Mouse (Mus musculus): ENCODE results near the gene Limch1.

DNA sequence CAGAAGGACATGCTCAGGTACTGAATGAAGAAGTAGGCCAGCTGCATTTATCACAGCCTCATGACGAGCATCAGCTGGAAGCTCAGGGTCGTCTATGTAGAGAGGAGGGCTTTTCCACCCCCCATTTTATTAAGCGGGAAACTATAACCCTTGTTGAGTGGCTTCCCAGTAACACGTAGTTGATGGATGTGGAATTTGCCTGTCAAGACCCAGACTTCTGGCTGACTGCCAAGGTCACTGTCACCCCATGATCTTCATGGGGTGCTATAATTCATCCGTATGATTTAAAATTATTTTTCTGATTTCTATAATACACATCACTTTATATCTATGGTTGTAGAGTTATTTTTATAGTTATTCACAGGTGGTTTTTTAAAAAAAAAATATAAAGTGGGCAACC lies 131.4 kb downstream of the Limch1 start:
- no peak for TF ChIP-seq CTCF (IDR thresholded peaks at IDR 0.05; ENCODE audit: low read depth, low read length)
- TF ChIP-seq TAL1 (conservative IDR thresholded peaks at IDR 0.05; ENCODE audit: low read depth, low read length) = no peak
- TF ChIP-seq GATA1 (IDR thresholded peaks at IDR 0.05; ENCODE audit: borderline replicate concordance, low read length) = no peak
- TF ChIP-seq POLR2AphosphoS5 (IDR thresholded peaks at IDR 0.05; ENCODE audit: insufficient replicate concordance, low read depth, low read length) = no peak
